Mouse (Mus musculus): ENCODE data around the gene Ccdc14.
"Not testable (repeated sequence)": the region's sequence is repeated elsewhere in the genome, so short reads cannot be mapped to it uniquely, and the experiment has no call there.

DNA sequence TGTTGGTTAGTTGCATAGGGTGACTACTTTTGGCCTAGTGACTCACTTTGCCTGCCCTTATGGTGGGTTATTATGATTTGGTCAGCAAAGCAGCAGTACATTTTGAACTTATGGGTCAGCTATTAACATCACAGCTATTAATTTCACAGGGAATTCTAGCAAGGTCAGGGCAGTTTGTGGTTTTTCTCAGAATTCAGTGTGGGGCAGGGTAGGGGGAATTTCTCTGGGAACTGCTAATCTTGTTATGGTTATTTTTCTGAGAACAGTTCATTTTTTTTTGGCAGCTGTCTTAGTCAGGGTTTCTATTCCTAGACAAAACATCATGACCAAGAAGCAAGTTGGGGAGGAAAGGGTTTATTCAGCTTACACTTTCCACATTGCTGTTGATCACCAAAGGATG is 38.2 kb downstream of the Ccdc14 start:
- TF ChIP-seq EP300 (IDR thresholded peaks at IDR 0.05; ENCODE audit: insufficient read depth, low read depth, low read length); CTCF (IDR thresholded peaks at IDR 0.05; ENCODE audit: low read depth, low read length); POLR2A (IDR thresholded peaks at IDR 0.05; ENCODE audit: insufficient read depth, low read length): not testable (repeated sequence)
